Mouse (Mus musculus) liver, embryonic 14.5 days (tissue): Measurements from ENCODE around the gene Cttnbp2.
A peak's percentile ranks its signal among the peaks of the same experiment; 100 is the strongest.

Experiments used
- CTCF ChIP-seq: IDR thresholded peaks from 2 replicates; pipeline ENCODE4 v1.5.1; 2016; ENCODE audit warnings: antibody characterized with exemption, low read depth, control low read depth
- EP300 ChIP-seq: IDR thresholded peaks from 2 replicates; pipeline ENCODE4 v1.6.1; 2016; ENCODE audit warnings: antibody characterized with exemption, low read depth

DNA sequence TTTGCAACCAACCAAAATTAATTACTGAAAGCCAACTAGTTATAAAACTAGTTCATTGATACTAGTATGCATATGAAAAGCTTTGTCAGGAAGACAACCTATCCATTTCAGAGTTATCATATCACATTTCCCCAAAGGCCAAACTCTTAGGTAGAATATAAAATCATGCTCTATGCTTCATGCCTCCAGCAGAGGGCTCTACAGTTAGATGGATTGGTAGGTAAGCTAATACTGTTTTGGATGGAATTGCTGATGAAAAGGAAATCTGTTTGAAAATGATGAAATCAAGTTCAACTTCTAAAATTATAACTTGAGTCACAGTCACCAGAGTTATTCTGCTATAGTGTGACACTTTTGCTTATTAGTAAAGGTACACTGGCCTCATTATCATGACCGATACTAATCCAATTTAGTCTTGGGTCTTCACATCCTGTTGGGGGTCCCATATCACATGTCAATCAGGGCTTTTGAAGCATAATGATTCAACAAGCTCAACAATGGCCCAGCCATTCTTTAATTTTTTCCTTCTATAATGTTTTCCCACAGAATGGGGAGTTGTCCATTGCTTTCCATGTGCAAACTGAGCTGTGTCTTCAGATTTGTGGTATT, 113.5 kb downstream of the Cttnbp2 start:
- TF ChIP-seq CTCF: peak; percentile 46; the same call in 1 of the 2 replicates
- no peak for TF ChIP-seq EP300
